Mouse (Mus musculus): ENCODE results near the gene Sorbs1.

GRCm38 (mm10) chr19:40442377-40442776 is 71.2 kb downstream of the Sorbs1 start:
- no peak for TF ChIP-seq CTCF (IDR thresholded peaks at IDR 0.05; ENCODE audit: borderline replicate concordance, insufficient read depth, low read length)
- TF ChIP-seq POLR2A (IDR thresholded peaks at IDR 0.05; ENCODE audit: low read depth, low read length), result no peak

Measured in embryonic fibroblast, embryonic 13.5 days (primary cell).